Mouse (Mus musculus) embryonic fibroblast, embryonic 13.5 days (primary cell): ENCODE measurements around the gene Mllt6. TPM values are rescaled to one million over a fixed set of nuclear protein-coding genes. Genes with fewer than 3 reads are reported as not detected.

Source experiments
- H3K27ac ChIP-seq: 2 replicates; pipeline ENCODE4 v1.5.1; 2012; ENCODE audit warnings: low read length, control low read depth, inconsistent platforms; ENCODE audit not compliant: insufficient read depth
- H3K4me1 ChIP-seq: 2 replicates; pipeline ENCODE4 v1.6.1; 2011; ENCODE audit warnings: low read length; ENCODE audit not compliant: control insufficient read depth, insufficient read depth
- H3K4me3 ChIP-seq: 2 replicates; pipeline ENCODE4 v1.5.1; 2011; ENCODE audit warnings: mild to moderate bottlenecking, control low read depth, low read length; ENCODE audit not compliant: insufficient read depth
- CTCF ChIP-seq: IDR thresholded peaks from 2 replicates; pipeline ENCODE4 v1.5.1; 2011; ENCODE audit warnings: mild to moderate bottlenecking, control low read depth, low read length, moderate library complexity, borderline replicate concordance; ENCODE audit not compliant: insufficient read depth
- POLR2A ChIP-seq: IDR thresholded peaks from 2 replicates; pipeline ENCODE4 v1.6.1; 2011; ENCODE audit warnings: low read depth, mild to moderate bottlenecking, control low read depth, low read length, moderate library complexity
- polyA plus RNA-seq: library from polyadenylated mRNA; stranded (reverse); fragments of >200 nt; gene quantifications from 2 replicates; pipeline ENCODE4 v1.2.4, GENCODE M21; 2011; ENCODE audit warnings: low read depth; ENCODE audit not compliant: missing spikeins, insufficient read length

Gene Mllt6
- polyA plus RNA-seq, 1 experiment: 18.0 TPM

- H3K4me3 ChIP-seq: peak overlapping the region; percentile 74
- TF ChIP-seq CTCF (no peak), POLR2A (peak; percentile 59; the same call in 1 of the 2 replicates)
- peak overlapping the region; percentile 70 for H3K27ac ChIP-seq
- peaks cover 6% of the 10 kb centered on the region for H3K4me1 ChIP-seq
Measured at GRCm38 (mm10) chr11:97659990-97660714, 3.1 kb upstream of the Mllt6 start.

GRCm38 (mm10) chr11:97660734-97661647 lies 2.2 kb upstream of the Mllt6 start:
- H3K4me3 ChIP-seq: peak overlapping the region; percentile 63
- TF ChIP-seq POLR2A: no peak; the same call in 1 of the 2 replicates
- TF ChIP-seq CTCF: no peak
- no peak overlapping the region; the same call in 1 of the 2 replicates for H3K27ac ChIP-seq
- H3K4me1 ChIP-seq: peaks cover 6% of the 10 kb centered on the region

GRCm38 (mm10) chr11:97661648-97662133 lies 1.5 kb upstream of the Mllt6 start:
- TF ChIP-seq POLR2A (no peak), CTCF (no peak)
- no peak overlapping the region for H3K27ac ChIP-seq
- H3K4me3 ChIP-seq: peak overlapping the region; percentile 6
- H3K4me1 ChIP-seq: peaks cover 6% of the 10 kb centered on the region

- Histone ChIP-seq H3K4me1 (peaks cover 6% of the 10 kb centered on the region; the same call in 1 of the 2 replicates), H3K27ac (no peak overlapping the region), H3K4me3 (peak overlapping the region; percentile 42)
- TF ChIP-seq CTCF: no peak
- TF ChIP-seq POLR2A: no peak
Measured at GRCm38 (mm10) chr11:97662207-97662892, 864 bp upstream of the Mllt6 start.

GRCm38 (mm10) chr11:97663528-97664338 lies 519 bp downstream of the Mllt6 start:
- Histone ChIP-seq H3K4me3 (peak overlapping the region; percentile 61), H3K4me1 (peaks cover 6% of the 10 kb centered on the region; the same call in 1 of the 2 replicates), H3K27ac (no peak overlapping the region)
- no peak for TF ChIP-seq CTCF
- TF ChIP-seq POLR2A: no peak

GRCm38 (mm10) chr11:97664339-97664665 lies 1.1 kb downstream of the Mllt6 start:
- no peak for TF ChIP-seq POLR2A
- no peak for TF ChIP-seq CTCF
- Histone ChIP-seq H3K27ac (no peak overlapping the region), H3K4me1 (peaks cover 6% of the 10 kb centered on the region; the same call in 1 of the 2 replicates), H3K4me3 (peak overlapping the region; percentile 61)

GRCm38 (mm10) chr11:97664771-97665240 lies 1.6 kb downstream of the Mllt6 start:
- no peak overlapping the region for H3K27ac ChIP-seq
- H3K4me3 ChIP-seq: 0 out of 2 replicates have a peak overlapping the region, but pooled peaks have one; percentile 61
- TF ChIP-seq POLR2A (no peak), CTCF (no peak)
- peaks cover 6% of the 10 kb centered on the region; the same call in 1 of the 2 replicates for H3K4me1 ChIP-seq

GRCm38 (mm10) chr11:97665431-97665830 lies 2.2 kb downstream of the Mllt6 start:
- Histone ChIP-seq H3K4me3 (no peak overlapping the region), H3K27ac (no peak overlapping the region), H3K4me1 (peaks cover 6% of the 10 kb centered on the region; the same call in 1 of the 2 replicates)
- TF ChIP-seq CTCF: no peak
- TF ChIP-seq POLR2A: no peak
